Mouse (Mus musculus): ENCODE measurements around the gene Dennd1b. TPM values are rescaled to one million over a fixed set of nuclear protein-coding genes. Genes with fewer than 3 reads are reported as not detected.

Dennd1b gene
- polyA plus RNA-seq, 1 experiment from 2014 or later = 13.1 TPM

- ATAC-seq (ENCODE audit: low FRiP score, low TSS enrichment) = no peak
- 76% methylated on average over 7 of the region's 7 CpGs for WGBS
- Histone ChIP-seq H3K9me3 (ENCODE audit: control insufficient read depth, low read length) (no peaks in the 10 kb centered on the region), H3K9ac (ENCODE audit: low read depth, low read length) (no peak overlapping the region), H3K27me3 (ENCODE audit: control insufficient read depth, insufficient read depth, low read length) (no peaks in the 10 kb centered on the region), H3K27ac (ENCODE audit: low read depth, low read length) (no peak overlapping the region), H3K4me3 (ENCODE audit: low read length) (no peak overlapping the region), H3K4me1 (ENCODE audit: control insufficient read depth, insufficient read depth, low read length) (no peaks in the 10 kb centered on the region), H3K36me3 (ENCODE audit: control insufficient read depth, insufficient read depth, low read length) (no peaks in the 10 kb centered on the region), H3K4me2 (replicated peaks; ENCODE audit: low read depth, low read length) (no peak overlapping the region)
Measured at GRCm38 (mm10) chr1:139021298-139021697, 58.1 kb downstream of the Dennd1b start.

- Histone ChIP-seq H3K9ac (ENCODE audit: low read depth, low read length) (no peak overlapping the region), H3K9me3 (ENCODE audit: control insufficient read depth, low read length) (no peaks in the 10 kb centered on the region), H3K4me2 (replicated peaks; ENCODE audit: low read depth, low read length) (no peak overlapping the region), H3K27me3 (ENCODE audit: control insufficient read depth, insufficient read depth, low read length) (no peaks in the 10 kb centered on the region), H3K4me3 (ENCODE audit: low read length) (no peak overlapping the region), H3K36me3 (ENCODE audit: control insufficient read depth, insufficient read depth, low read length) (no peaks in the 10 kb centered on the region), H3K27ac (ENCODE audit: low read depth, low read length) (no peak overlapping the region), H3K4me1 (ENCODE audit: control insufficient read depth, insufficient read depth, low read length) (no peaks in the 10 kb centered on the region)
- no peak for ATAC-seq (ENCODE audit: low FRiP score, low TSS enrichment)
- 81% methylated on average over 8 of the region's 8 CpGs for WGBS
Measured at GRCm38 (mm10) chr1:139025882-139026645, 62.8 kb downstream of the Dennd1b start.

- H3K4me3 ChIP-seq (ENCODE audit: low read length) = no peak overlapping the region
- H3K4me2 ChIP-seq (replicated peaks; ENCODE audit: low read depth, low read length) = no peak overlapping the region
- H3K9me3 ChIP-seq (ENCODE audit: control insufficient read depth, low read length) = no peaks in the 10 kb centered on the region
- ATAC-seq (ENCODE audit: low FRiP score, low TSS enrichment) = no peak
- no peaks in the 10 kb centered on the region for H3K4me1 ChIP-seq (ENCODE audit: control insufficient read depth, insufficient read depth, low read length)
- no peak overlapping the region for H3K27ac ChIP-seq (ENCODE audit: low read depth, low read length)
- no peaks in the 10 kb centered on the region for H3K27me3 ChIP-seq (ENCODE audit: control insufficient read depth, insufficient read depth, low read length)
- no peaks in the 10 kb centered on the region for H3K36me3 ChIP-seq (ENCODE audit: control insufficient read depth, insufficient read depth, low read length)
- H3K9ac ChIP-seq (ENCODE audit: low read depth, low read length) = no peak overlapping the region
Measured at GRCm38 (mm10) chr1:139029521-139029920, 66.3 kb downstream of the Dennd1b start.

- no peak overlapping the region for H3K9ac ChIP-seq (ENCODE audit: low read depth, low read length)
- no peaks in the 10 kb centered on the region for H3K4me1 ChIP-seq (ENCODE audit: control insufficient read depth, insufficient read depth, low read length)
- no peak overlapping the region for H3K4me2 ChIP-seq (replicated peaks; ENCODE audit: low read depth, low read length)
- no peak overlapping the region for H3K27ac ChIP-seq (ENCODE audit: low read depth, low read length)
- no peaks in the 10 kb centered on the region for H3K9me3 ChIP-seq (ENCODE audit: control insufficient read depth, low read length)
- H3K4me3 ChIP-seq (ENCODE audit: low read length) = no peak overlapping the region
- 96% methylated on average over 1 of the region's 1 CpGs for whole genome bisulfite sequencing
- H3K27me3 ChIP-seq (ENCODE audit: control insufficient read depth, insufficient read depth, low read length) = no peaks in the 10 kb centered on the region
- no peaks in the 10 kb centered on the region for H3K36me3 ChIP-seq (ENCODE audit: control insufficient read depth, insufficient read depth, low read length)
- no peak for ATAC-seq (ENCODE audit: low FRiP score, low TSS enrichment)
Measured at GRCm38 (mm10) chr1:139032411-139032810, 69.2 kb downstream of the Dennd1b start.

- 79% methylated on average over 4 of the region's 4 CpGs for WGBS
- H3K4me2 ChIP-seq (replicated peaks; ENCODE audit: low read depth, low read length) = no peak overlapping the region
- no peak for ATAC-seq (ENCODE audit: low FRiP score, low TSS enrichment)
Measured at GRCm38 (mm10) chr1:139035141-139035540, 71.9 kb downstream of the Dennd1b start.

GRCm38 (mm10) chr1:139036302-139036701 lies 73.1 kb downstream of the Dennd1b start:
- 80% methylated on average over 1 of the region's 1 CpGs for WGBS
- Histone ChIP-seq H3K9me3 (ENCODE audit: control insufficient read depth, low read length) (no peaks in the 10 kb centered on the region), H3K27ac (ENCODE audit: low read depth, low read length) (no peak overlapping the region), H3K36me3 (ENCODE audit: control insufficient read depth, insufficient read depth, low read length) (no peaks in the 10 kb centered on the region), H3K4me1 (ENCODE audit: control insufficient read depth, insufficient read depth, low read length) (no peaks in the 10 kb centered on the region), H3K4me3 (ENCODE audit: low read length) (no peak overlapping the region), H3K27me3 (ENCODE audit: control insufficient read depth, insufficient read depth, low read length) (no peaks in the 10 kb centered on the region), H3K4me2 (replicated peaks; ENCODE audit: low read depth, low read length) (no peak overlapping the region), H3K9ac (ENCODE audit: low read depth, low read length) (no peak overlapping the region)
- ATAC-seq (ENCODE audit: low FRiP score, low TSS enrichment) = no peak

More at GRCm38 (mm10) chr1:139035141-139035540, 71.9 kb downstream of the Dennd1b start:
- Histone ChIP-seq H3K36me3 (ENCODE audit: control insufficient read depth, insufficient read depth, low read length) (no peaks in the 10 kb centered on the region), H3K27me3 (ENCODE audit: control insufficient read depth, insufficient read depth, low read length) (no peaks in the 10 kb centered on the region), H3K4me1 (ENCODE audit: control insufficient read depth, insufficient read depth, low read length) (no peaks in the 10 kb centered on the region), H3K4me3 (ENCODE audit: low read length) (no peak overlapping the region), H3K9me3 (ENCODE audit: control insufficient read depth, low read length) (no peaks in the 10 kb centered on the region), H3K9ac (ENCODE audit: low read depth, low read length) (no peak overlapping the region), H3K27ac (ENCODE audit: low read depth, low read length) (no peak overlapping the region)

GRCm38 (mm10) chr1:139036768-139037507 lies 73.7 kb downstream of the Dennd1b start:
- 69% methylated on average over 7 of the region's 7 CpGs for WGBS
- H3K4me3 ChIP-seq (ENCODE audit: low read length) = no peak overlapping the region
- no peak overlapping the region for H3K9ac ChIP-seq (ENCODE audit: low read depth, low read length)
- no peaks in the 10 kb centered on the region for H3K4me1 ChIP-seq (ENCODE audit: control insufficient read depth, insufficient read depth, low read length)
- ATAC-seq (ENCODE audit: low FRiP score, low TSS enrichment) = no peak
- H3K27me3 ChIP-seq (ENCODE audit: control insufficient read depth, insufficient read depth, low read length) = no peaks in the 10 kb centered on the region
- no peaks in the 10 kb centered on the region for H3K9me3 ChIP-seq (ENCODE audit: control insufficient read depth, low read length)
- no peaks in the 10 kb centered on the region for H3K36me3 ChIP-seq (ENCODE audit: control insufficient read depth, insufficient read depth, low read length)
- no peak overlapping the region for H3K27ac ChIP-seq (ENCODE audit: low read depth, low read length)
- no peak overlapping the region for H3K4me2 ChIP-seq (replicated peaks; ENCODE audit: low read depth, low read length)

- 55% methylated on average over 4 of the region's 4 CpGs for WGBS
- Histone ChIP-seq H3K9me3 (ENCODE audit: control insufficient read depth, low read length) (no peaks in the 10 kb centered on the region), H3K9ac (ENCODE audit: low read depth, low read length) (no peak overlapping the region), H3K36me3 (ENCODE audit: control insufficient read depth, insufficient read depth, low read length) (no peaks in the 10 kb centered on the region), H3K4me3 (ENCODE audit: low read length) (no peak overlapping the region), H3K27me3 (ENCODE audit: control insufficient read depth, insufficient read depth, low read length) (no peaks in the 10 kb centered on the region), H3K27ac (ENCODE audit: low read depth, low read length) (no peak overlapping the region), H3K4me1 (ENCODE audit: control insufficient read depth, insufficient read depth, low read length) (no peaks in the 10 kb centered on the region), H3K4me2 (replicated peaks; ENCODE audit: low read depth, low read length) (no peak overlapping the region)
- ATAC-seq (ENCODE audit: low FRiP score, low TSS enrichment) = no peak
Measured at GRCm38 (mm10) chr1:139038074-139038473, 74.8 kb downstream of the Dennd1b start.

GRCm38 (mm10) chr1:139038620-139039019 lies 75.4 kb downstream of the Dennd1b start:
- Histone ChIP-seq H3K36me3 (ENCODE audit: control insufficient read depth, insufficient read depth, low read length) (no peaks in the 10 kb centered on the region), H3K4me3 (ENCODE audit: low read length) (no peak overlapping the region), H3K27me3 (ENCODE audit: control insufficient read depth, insufficient read depth, low read length) (no peaks in the 10 kb centered on the region), H3K4me2 (replicated peaks; ENCODE audit: low read depth, low read length) (no peak overlapping the region), H3K9me3 (ENCODE audit: control insufficient read depth, low read length) (no peaks in the 10 kb centered on the region), H3K27ac (ENCODE audit: low read depth, low read length) (no peak overlapping the region), H3K4me1 (ENCODE audit: control insufficient read depth, insufficient read depth, low read length) (no peaks in the 10 kb centered on the region), H3K9ac (ENCODE audit: low read depth, low read length) (no peak overlapping the region)
- no peak for ATAC-seq (ENCODE audit: low FRiP score, low TSS enrichment)
- 68% methylated on average over 3 of the region's 3 CpGs for WGBS

Measured in kidney, embryonic 14.5 days (tissue).